Mouse (Mus musculus) activated CD4-positive, CD25-positive, alpha-beta regulatory T cell, adult 4 months (primary cell): ENCODE measurements around the gene Cldn14. TPM values are rescaled to one million over a fixed set of nuclear protein-coding genes. Genes with fewer than 3 reads are reported as not detected.

Experiments used
- ATAC-seq: one replicate; pipeline ENCODE4 v1.8.0; 2017
- polyA plus RNA-seq, 2 experiments: library from polyadenylated mRNA; unstranded; fragments of 100-300 nt; shearing (Covaris generic); gene quantifications; one replicate each; pipeline ENCODE4 v1.2.1; 2017

The Cldn14 gene
- polyA plus RNA-seq, 2 experiments from 2014 or later, result not detected

DNA sequence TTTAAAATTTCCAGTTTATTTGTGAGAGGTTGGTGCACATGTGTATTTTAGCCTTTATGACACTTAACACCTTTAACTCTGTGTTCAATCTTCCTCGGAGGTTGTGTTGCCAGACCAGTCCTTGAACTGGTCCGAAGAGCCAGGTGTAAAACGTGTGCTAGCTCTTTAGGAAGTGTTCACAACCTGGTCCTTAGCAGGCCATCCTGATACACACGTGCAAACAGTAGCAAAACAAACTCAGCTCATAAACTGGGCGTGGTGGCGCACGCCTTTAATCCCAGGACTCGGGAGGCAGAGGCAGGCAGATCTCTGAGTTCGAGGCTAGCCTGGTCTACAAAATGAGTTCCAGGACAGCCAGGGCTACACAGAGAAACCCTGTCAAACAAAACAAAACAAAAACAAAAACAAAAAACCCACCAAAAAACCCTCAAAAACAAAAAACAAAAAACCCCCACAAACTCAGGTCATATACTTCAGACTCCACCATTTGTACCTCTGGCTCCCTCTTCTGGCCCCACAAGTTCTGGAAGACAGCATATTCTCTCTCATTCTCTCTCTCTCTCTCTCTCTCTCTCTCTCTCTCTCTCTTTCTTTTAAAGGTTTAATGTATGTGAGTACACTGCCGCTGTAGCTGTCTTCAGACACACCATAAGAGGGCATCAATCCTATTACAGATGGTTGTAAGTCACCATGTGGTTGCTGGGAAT is 65.7 kb downstream of the Cldn14 start:
- no peak for ATAC-seq

DNA sequence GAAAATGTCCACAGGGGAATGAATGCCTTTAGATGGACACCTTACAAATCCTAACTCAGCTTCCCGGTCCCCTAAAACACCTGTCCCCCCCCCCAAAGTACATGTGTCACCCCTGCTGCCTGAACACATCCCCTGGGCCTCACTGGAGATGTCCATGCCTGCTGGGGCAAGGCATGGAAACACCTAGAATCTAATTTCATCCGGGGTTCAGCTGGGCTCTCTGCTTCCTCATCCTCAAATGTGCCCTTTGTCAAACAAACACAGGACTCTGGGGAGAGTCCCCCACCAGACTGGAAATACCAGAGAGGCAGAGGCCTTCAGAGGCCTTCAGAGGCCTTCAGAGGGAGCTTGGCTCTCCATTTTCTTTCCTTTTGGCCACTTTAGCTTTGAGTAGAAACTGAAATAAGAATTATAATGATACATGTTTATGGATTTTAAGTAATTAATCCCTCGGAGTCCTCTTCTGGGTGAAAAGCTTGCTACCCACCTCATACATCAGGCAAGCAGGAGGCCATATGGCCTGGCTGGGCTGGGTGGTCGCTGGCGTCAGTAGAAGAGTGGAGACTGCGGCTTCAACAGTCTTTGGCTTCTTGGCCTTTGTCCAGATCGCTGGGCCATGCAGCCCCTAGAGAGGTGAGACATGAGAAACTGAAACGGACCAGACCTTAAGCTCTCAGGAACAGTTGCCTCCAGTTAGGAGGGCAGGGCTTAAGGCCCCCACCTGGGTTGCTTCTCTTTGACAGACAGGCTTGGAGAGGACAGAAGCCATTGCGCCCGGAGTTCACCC is 66.7 kb downstream of the Cldn14 start:
- no peak for ATAC-seq

DNA sequence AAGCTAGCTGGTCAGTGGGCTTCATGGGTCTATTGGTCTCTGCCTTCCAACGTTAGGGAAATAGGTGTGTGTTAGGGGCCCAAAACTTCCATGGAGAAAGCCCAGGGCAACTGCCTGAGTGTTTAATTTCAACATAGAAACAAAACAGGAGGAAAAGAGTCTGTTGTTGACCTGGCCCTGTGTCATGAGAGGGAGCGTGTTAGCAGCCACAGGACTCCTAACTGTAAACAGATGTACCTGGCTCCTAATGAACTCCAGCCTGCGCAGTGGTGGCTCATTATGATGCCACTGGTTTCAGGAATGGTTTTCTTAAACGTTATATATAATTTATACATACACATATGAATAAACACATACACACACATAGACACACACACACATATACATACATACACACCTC is 68.7 kb downstream of the Cldn14 start:
- ATAC-seq, result no peak

DNA sequence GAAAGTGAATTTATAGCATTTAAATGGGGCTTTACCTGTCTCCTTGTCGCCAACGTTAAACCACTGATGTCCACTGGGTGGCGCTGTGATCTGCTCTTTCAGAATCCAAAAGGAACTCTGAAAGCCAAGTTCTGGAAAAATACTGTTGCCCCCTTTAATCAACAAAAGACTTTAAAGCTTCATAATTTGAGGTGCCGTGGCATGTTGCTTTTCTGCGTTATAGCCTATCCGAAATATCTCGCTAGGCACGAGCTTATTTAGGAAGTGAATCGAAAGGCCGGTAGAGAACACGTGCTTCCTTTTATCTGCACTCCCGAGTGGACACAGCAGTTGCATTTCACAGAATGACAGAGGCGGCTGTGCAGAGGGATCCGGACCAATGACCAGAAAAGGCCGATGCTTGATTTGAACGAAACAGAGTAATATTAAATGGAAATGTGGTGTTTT is 70.2 kb downstream of the Cldn14 start:
- peak; percentile 52 for ATAC-seq

DNA sequence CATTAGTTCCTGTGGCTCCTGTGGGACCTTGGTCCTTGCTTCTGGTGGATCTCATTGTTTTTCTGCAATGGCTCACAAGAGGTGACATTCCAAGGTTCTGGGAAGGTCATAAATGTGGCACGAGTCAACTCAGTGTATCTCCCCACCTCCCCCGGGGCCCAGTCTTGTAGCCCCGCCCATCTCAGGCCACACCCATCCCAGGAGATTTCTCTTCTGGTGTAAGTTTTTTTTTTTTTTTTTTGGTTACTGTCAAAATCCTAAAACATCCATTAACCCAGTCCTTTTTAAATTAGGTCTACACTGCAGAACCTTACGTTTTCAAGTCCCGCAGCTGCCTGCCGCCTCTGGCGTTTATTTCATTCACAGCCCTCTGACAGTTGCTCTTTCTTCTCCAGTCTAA is 73.6 kb downstream of the Cldn14 start:
- ATAC-seq, result no peak

DNA sequence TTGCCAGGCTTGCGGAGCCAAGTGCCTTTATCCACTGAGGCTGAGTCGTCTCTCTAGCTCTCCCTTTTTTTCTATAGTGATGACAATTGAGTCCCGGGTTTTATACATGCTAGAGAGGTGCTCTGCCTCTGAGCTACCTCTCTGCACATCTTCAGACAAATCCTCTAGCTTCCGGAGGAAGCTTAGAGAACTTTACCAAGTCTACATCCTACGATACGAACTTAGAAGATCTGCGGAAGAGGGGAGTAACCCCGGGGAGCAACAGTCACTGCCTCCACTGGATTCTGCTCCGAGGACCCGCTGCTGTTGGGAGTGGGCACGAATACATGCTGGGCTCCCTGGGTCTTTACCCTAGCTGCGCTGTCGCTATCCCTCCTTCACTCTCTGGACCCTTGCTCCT is 74.0 kb downstream of the Cldn14 start:
- ATAC-seq, result peak; percentile 50

DNA sequence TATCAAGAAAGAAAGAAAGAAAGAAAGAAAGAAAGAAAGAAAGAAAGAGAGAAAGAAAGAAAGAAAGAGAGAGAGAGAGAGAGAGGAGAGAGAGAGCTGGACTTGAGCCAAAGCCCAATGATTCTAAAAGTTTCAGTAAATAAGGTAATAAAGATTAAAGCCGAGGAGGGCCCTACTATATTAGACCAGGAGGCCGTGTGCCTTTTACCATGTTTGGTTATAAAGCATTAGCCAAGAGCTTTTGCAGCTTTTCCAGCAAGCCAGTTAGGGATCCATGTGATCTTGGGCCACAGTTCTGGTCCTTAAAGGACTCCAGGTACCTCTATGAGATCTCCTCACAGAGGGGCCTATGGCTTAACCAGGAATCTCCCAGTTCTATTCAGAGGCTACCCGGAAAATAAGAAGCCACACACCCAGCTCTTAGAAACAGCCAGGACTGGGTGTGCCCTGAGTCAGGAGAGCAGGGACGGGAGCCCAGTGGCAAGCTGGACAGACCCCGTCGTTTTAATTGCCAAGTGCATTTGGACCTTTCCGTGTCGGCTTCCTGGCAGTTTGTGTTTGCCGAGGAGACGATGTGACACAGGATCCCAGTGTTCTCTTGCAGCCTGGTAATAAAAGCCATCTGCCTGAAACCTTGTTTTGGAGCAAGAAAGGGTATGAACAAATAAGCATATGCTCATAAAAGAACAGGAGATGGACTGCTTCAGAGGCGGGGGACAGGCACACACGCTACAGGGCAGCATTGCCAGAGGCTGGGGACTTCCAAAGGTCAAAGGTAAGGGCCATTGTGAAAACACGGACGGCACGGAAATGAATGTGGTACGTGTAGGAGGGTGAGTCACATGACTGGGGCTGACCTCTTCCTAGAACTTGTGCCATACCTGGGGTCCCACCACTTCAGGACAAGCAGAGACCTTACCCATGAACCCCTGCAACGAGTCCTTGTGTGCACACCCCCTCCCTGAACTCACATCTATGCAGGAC is 76.2 kb downstream of the Cldn14 start:
- no peak for ATAC-seq

DNA sequence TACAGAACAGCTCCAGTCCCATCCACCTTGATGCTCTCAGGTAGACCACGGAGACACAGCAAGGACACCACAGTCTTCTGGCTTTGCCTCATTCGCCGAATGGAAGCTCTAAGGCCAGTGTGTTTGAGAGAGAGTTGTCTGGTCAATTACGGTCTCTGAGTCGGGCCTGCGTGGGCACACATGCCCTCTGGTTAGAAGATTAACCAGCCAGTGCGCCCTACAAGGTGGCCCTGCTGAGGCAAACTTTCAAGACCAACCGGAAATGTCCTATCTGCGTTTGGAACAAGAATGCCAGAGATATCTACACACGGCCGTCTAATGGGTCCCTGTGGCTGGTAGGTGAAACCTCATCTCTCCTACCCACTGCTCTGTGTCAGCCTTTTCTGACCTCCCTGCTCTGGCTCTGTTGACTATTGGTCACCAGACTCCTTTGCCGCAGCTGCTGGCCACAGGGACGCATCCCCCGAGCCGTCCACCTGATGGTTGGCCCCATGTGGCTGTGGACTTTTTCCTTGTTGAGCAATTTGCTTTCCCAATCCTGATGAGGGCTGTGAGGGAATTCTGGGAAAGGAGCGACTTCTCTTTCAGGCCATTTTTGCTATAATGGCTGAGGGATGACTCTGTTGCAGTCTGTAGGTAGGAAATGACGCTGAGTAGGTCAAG is 79.1 kb downstream of the Cldn14 start:
- no peak for ATAC-seq

DNA sequence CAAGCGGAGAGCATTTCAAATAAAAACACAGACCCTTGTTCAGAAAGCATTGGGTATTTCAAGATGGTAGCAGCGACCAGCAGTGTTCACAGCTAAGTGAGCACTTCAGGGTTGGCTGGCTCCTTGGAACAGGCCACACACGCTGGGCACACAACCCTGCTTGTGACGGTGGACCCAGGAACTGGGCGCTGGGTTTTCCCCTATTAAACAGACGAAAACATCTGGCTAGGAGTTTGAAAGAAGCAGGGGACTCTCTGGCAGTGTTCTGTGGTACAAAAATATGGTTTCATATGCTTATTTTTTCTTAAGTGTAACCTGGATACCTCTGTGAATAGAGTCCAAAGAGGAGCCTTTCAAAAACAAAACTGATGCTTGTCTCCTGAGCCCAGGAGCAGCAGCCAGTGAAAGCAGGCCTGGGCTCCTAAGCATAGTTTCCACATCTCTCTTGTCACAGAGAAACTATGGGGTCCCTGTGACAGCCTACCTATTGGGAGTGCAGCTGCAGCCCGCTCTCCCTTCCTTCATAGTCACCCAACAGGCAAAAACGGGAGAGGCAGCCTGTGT is 82.9 kb downstream of the Cldn14 start:
- ATAC-seq, result no peak

DNA sequence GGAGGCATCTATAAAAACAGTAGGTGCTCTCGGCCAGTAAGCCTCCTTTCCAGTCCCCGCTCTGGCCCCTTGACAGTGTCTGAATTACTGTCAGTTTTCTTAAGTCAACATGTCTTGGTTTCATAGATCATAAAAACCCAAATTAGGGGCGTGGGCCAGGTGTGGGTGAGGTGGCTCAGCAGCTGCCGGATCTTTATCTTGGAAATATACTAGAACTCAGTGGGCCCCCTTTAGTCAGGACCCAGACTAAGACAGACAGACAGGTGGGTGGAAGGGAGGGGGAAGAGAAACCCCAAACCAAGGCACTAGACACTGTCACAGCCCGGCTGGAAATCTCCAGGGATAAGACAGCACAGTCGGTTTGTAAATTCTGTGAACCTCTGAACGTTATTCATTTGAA is 84.8 kb downstream of the Cldn14 start:
- ATAC-seq, result no peak

DNA sequence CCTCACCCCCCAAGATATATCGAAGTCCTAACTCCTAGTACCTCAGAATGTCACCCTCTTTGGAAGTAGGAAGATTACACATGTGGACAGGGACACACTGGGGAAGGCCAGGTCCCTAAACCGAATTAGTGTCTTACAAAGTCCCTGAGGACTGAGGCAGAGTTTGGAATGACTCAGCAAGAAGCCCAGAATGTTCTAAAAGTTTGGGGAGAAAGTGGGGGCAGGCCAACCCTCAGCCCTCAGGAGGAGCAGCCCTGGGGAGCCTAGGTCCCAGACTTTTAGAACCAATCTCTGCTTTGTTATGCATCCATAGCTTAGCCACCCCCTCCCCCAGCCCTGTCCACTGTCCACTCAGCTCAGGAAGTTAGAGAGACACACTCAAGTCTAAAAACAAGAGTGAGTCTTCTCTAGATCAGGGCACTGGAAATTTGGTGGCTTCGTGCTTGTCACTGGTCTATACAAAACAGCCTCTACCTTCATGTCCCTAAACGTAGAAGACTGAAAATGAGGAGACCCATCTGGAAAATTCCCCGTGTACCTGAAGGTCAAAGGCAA is 85.7 kb downstream of the Cldn14 start:
- no peak for ATAC-seq

DNA sequence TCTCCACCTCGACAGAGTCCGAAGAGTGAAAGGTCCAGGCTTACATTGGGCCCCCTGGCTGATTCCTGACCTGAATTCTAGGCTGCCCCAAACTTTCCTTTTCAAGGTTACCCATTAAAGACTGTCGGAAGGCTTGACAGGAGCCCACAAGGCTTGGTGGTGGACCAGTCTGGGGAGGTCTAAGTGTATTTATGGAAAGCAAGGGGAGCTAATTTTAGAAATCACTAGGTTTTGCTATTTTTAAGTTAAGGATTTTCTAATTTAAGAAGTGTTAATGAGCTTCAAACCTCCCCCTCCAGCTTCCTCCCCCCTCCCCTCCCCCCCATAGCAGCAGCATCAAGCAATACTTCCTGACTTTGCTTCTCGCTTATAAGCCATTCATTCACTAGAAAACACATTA is 88.0 kb downstream of the Cldn14 start:
- ATAC-seq, result no peak

DNA sequence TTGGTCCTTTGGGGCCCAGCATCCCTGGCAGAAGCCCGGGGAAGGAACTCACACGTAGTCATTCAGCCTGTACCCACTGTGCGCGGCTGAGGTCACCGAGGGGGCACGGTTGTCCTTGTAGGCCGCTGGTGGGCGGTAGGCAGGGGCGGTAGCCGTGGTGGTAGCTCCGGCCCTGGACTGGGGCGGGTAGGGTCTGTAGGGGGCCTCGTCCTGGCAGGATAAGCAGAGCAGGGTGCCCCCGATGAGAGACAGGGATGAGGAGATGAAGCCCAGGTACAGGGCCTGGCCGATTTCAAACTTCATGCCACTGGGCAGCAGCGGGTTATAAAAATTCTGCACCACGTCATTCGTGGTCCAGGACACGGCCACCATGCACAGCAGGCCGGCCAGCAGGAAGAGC is 89.4 kb downstream of the Cldn14 start:
- no peak for ATAC-seq

DNA sequence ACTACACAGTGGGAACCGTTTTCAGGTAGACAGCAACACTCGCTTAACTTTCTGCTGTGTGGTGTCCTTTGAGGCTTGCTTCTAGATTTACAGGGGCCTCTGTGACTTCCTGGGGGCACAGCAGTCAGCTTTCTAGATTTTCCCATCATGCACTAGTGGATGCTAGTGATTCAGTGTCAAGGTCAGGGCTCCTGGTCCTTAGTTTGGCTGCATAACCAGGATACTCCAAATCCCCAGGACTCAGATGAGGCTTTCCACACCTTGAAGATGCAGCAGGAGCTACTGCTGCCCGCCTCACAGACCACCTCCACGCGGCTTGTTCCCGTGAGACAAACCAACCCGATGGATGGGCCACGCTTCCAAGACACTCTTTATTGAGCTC is 90.0 kb downstream of the Cldn14 start:
- no peak for ATAC-seq

DNA sequence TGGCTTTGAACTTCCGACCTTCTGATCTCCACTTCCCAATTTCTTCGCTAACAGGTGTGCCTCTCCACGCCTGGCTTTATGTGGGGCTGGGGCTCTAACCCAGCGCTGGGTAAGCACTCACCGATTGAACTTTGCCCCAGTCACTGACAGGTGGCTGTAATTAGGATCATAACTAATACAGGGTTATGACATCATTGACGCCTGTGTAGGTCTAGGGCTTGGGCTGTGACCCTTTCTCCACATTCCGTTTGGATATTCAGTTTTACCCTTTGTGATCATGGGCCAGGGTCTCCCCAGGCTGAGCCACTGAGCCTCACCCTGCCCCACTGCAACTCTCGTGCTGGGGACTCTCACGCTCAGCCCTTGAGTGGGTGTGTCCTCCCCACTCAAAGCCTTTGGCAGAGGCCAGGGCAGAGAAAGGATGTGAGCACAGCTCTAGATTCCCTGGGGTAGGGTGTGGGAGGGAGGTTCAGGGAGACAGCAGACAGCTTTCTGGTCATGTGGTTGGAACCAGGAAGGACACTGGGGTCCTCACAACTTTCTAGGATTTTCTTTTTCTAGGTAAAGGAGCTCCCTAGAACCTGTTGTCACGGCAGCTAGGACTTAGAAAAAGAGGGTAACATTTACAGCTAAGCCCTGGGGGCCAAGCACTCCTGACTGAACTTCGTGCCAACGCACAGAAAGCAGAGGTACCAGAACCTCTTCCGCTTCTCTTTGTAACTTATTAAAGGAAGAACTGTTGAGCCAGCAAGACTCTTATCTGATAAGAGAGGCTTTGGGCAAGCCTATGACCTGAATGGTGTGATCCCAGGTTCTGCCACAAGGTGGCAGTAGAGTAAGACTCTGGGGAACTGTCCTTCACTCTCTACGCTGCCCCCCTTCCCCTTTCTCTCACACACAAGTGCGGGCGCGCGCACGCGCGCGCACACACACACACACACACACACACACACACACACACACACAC is 90.6 kb downstream of the Cldn14 start:
- ATAC-seq, result peak; percentile 82

DNA sequence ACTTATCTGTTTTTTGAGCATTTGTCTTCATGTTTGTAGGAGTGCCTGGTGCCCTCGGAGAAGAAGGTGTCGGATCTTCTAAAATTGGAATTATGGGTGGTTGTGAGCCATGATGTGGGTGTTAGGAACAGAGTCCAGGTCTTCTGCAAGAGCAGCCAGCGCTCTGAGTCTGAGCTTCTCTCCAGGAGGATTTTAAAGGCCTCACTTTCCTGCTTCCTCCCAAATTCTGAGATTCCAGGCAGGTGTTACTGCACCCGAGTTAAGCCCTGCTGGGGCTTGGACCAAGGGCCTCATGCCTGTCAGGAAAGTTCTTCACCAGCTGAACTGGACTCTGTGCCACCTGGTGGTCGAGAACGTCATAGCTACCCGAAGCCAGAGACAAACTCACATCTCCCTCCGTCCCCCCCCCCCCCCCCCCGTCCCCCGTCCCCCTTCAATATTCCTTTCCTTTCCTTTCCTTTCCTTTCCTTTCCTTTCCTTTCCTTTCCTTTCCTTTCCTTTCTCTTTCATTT is 93.2 kb downstream of the Cldn14 start:
- no peak for ATAC-seq

DNA sequence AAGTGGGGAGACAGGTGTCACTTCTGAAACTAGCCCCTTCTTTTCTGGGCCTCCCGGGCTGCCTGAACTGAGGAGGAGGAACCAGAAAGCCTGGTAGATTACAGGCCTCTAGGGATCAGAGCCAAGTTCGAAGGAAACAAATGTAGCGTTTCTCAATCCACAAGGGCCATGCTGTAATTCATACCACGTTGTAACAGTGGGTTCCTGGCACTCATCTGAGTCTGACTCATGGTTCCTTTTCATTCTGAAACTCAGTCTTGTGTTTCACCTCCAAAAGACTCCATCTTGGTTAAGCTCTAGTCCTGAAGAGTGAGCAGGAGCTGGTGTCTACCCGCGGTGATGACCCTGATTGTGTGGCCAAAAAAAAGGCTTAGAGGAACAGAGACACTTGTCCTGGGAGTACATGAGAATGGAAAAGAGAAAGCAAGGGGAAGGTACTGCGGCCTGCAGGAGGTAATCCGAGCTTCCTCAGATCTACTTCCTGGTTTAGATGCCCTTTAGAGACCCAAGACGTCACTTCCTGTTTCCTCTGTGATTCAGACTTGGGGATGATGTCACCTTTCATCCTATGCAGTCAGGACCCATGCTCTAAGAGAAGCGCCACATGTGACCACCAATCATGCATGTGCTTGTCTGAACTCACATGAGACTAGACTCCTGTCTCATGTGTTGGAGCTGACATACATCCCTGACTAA is 94.6 kb downstream of the Cldn14 start:
- ATAC-seq, result peak; percentile 42

DNA sequence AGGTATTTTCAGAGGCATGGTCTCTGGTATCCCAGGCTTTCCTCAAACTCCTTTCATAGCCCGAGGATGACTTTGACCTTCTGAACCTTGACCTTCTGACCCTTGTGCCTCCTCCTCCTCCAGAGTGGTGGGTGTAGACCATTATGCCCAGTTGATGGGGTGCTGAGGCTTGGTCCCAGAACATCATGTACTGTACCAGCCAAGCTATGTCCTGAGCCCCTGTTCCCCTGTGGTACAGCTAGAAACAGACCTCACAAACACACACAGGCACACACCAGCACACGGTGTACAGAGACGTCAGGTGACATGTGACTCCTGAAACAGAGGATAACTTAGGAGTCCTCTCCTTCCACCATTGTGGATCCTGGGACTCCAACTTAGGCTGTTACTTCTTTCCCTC is 95.8 kb downstream of the Cldn14 start:
- ATAC-seq, result no peak

DNA sequence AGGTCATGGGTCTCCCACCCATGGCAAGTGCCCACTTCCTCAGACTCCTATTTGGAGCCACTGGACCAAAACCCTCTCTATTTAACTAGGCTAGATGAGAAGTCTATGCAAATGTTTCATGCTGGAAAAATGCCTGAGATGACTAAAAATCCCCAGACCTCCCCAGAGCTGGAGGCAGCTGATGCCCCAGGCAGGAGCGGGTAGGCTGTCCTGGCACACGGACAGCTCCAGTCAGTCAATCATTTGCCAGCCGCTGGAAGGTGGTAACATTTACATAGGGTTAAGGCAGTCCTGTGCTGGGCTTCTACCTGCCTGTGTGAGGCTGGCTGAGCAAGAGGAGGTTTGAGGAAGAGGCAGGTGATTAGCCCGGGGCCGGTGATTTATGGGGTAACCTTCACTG is 96.5 kb downstream of the Cldn14 start:
- no peak for ATAC-seq
